Mouse (Mus musculus) heart, adult 2 months (tissue): ENCODE measurements around the gene Grin3b. TPM values are rescaled to one million over a fixed set of nuclear protein-coding genes. Genes with fewer than 3 reads are reported as not detected.

ENCODE experiments used
- DNase-seq, 2 experiments: peaks; one replicate each; pipeline ENCODE4 v3.0.0; 2021
- H3K27ac ChIP-seq: fragments of 200-600 bp; 2 replicates; pipeline ENCODE4 v1.8.1; 2022
- H3K27me3 ChIP-seq: fragments of 200-500 bp; 2 replicates; pipeline ENCODE4 v1.6.1; 2012; ENCODE audit warnings: mild to moderate bottlenecking, low read length, inconsistent platforms, mixed read lengths; ENCODE audit not compliant: control insufficient read depth, insufficient read depth
- H3K36me3 ChIP-seq: fragments of 200-500 bp; 2 replicates; pipeline ENCODE4 v1.6.1; 2012; ENCODE audit warnings: low read length, inconsistent platforms; ENCODE audit not compliant: control insufficient read depth, insufficient read depth
- H3K4me1 ChIP-seq: fragments of 200-500 bp; 2 replicates; pipeline ENCODE4 v1.6.1; 2011; ENCODE audit warnings: low read length; ENCODE audit not compliant: control insufficient read depth, insufficient read depth
- H3K4me3 ChIP-seq: fragments of 200-600 bp; 2 replicates; pipeline ENCODE4 v1.8.1; 2022
- H3K79me2 ChIP-seq: fragments of 200-500 bp; replicated peaks from 2 replicates; pipeline ENCODE4 v1.6.1; 2012; ENCODE audit warnings: mild to moderate bottlenecking, inconsistent platforms, low read length, moderate library complexity, mixed read lengths; ENCODE audit not compliant: control insufficient read depth, insufficient read depth
- H3K9ac ChIP-seq: fragments of 200-500 bp; 2 replicates; pipeline ENCODE4 v1.6.1; 2012; ENCODE audit warnings: low read depth, mild to moderate bottlenecking, control low read depth, inconsistent platforms, low read length, mixed read lengths
- CTCF ChIP-seq: fragments of 200-600 bp; IDR thresholded peaks from 2 replicates; pipeline ENCODE4 v1.8.1; 2022; ENCODE audit warnings: antibody characterized with exemption, mild to moderate bottlenecking, moderate library complexity
- EP300 ChIP-seq: fragments of 200-500 bp; IDR thresholded peaks from 2 replicates; pipeline ENCODE4 v1.6.1; 2011; ENCODE audit warnings: low read depth, low read length, control low read depth; ENCODE audit not compliant: insufficient read depth
- POLR2A ChIP-seq: fragments of 200-500 bp; IDR thresholded peaks from 2 replicates; pipeline ENCODE4 v1.6.1; 2011; ENCODE audit warnings: mild to moderate bottlenecking, low read depth, low read length, control low read depth; ENCODE audit not compliant: insufficient read depth
- WGBS: fragments of 180-500 bp; shearing (Covaris S2); methylation state at CpG from one replicate; pipeline ENCODE4 v1.1.7; 2018; 5-methylcytosine and 5-hydroxymethylcytosine counted together
- intact Hi-C: fragments of 180-260 bp; cut with DNase I; formaldehyde crosslinking; loops from one replicate; pipeline ENCODE4 v1.15.1; 2025
- polyA plus RNA-seq: library from polyadenylated mRNA; depleted of rRNA; stranded (reverse); fragments of >200 nt; gene quantifications from 2 replicates; pipeline ENCODE4 v1.2.3, GENCODE M21; 2012
- total RNA-seq, 2 experiments: library from RNA; stranded (reverse); gene quantifications; 2 replicates each; pipeline ENCODE4 v1.2.3; 2021

Gene Grin3b
- total and polyA plus RNA-seq, 3 experiments: 0.20 to 0.31 (median 0.29) TPM

DNA sequence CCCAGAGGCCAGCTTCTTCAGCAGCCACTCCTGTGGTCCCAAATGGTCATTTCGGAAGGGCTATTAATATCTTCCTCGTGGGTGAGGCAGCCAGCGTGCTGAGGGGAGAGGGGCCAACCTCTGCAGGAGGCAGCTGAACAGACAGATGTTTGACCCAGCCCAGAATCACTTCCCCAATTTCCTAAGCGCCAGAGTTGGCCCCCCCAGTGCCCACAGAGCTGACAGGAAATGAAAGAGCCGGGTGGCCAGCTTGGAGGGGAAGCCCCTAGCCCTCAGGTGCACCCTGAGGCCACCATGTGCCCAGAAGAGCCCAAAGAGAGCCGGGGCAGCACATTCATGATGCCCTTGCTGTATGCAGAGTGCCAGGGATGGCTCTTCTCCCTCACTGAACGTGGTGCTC lies 29.8 kb upstream of the Grin3b start:
- WGBS: 36% methylated on average over 7 of the region's 7 CpGs
- Histone ChIP-seq H3K9ac (no peak overlapping the region), H3K27me3 (no peaks in the 10 kb centered on the region), H3K4me1 (peaks cover 7% of the 10 kb centered on the region), H3K27ac (no peak overlapping the region), H3K36me3 (no peaks in the 10 kb centered on the region), H3K4me3 (no peak overlapping the region), H3K79me2 (no peaks in the 10 kb centered on the region)
- TF ChIP-seq EP300 (0 out of 2 replicates have a peak, but pooled peaks have one; percentile 45), POLR2A (no peak)
- DNase-seq: peak in 1 of 2 experiments; percentile 77
- intact Hi-C loops: no loop called here

DNA sequence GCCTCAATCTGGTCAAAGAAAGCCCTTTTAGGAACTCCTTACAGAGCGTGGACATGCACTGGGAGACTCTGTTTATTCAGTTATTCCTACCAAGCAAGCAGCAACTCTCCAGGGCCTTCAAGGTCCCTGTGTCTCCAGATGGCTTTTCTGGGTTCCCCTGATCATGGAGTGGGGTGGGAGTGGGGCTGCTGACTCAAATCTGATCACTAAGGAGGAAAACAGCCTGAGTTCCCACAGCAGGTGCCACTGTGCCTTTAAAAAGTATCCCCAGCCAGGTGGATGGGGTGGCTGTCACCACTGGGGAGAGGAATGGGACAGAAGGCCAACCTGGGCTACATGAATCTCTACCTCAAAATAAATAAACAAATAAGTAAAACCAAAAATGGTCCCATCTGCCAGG lies 27.5 kb upstream of the Grin3b start:
- H3K27ac ChIP-seq: no peak overlapping the region
- DNase-seq: no peak
- no peak overlapping the region for H3K9ac ChIP-seq
- intact Hi-C loops: no loop called here
- H3K79me2 ChIP-seq: no peaks in the 10 kb centered on the region
- H3K4me3 ChIP-seq: no peak overlapping the region
- H3K27me3 ChIP-seq: no peaks in the 10 kb centered on the region
- no peaks in the 10 kb centered on the region for H3K36me3 ChIP-seq
- no peaks in the 10 kb centered on the region for H3K4me1 ChIP-seq
- TF ChIP-seq POLR2A: no peak
- TF ChIP-seq CTCF: no peak
- no peak for TF ChIP-seq EP300
- WGBS: 88% methylated on average over 1 of the region's 1 CpGs

DNA sequence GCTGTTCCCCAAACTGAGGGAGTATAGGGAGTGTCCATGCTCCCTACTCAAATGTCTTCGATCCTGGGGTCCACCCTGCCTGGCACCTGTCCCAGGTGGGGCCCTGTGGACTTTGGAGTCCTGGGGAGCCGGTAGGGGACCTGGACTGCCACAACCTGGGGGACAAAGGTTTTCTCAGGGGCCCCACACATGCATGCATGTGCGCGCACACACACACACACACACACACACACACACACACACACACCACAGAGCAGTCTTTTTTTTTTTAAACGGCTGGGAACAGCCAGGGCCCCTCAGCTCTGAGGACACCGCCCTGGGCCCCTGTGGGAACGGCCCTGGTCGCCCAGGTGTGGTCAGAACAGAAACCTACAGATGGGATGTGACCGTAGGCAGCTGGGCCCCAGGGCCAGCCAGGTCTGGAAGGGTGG lies 27.0 kb upstream of the Grin3b start:
- Histone ChIP-seq H3K36me3 (no peaks in the 10 kb centered on the region), H3K27ac (no peak overlapping the region), H3K4me3 (no peak overlapping the region), H3K79me2 (no peaks in the 10 kb centered on the region), H3K9ac (no peak overlapping the region), H3K27me3 (no peaks in the 10 kb centered on the region), H3K4me1 (no peaks in the 10 kb centered on the region)
- intact Hi-C loops: no loop called here
- no peak for TF ChIP-seq CTCF
- no peak for TF ChIP-seq POLR2A
- no peak for TF ChIP-seq EP300
- WGBS: 89% methylated on average over 9 of the region's 9 CpGs
- no peak for DNase-seq

DNA sequence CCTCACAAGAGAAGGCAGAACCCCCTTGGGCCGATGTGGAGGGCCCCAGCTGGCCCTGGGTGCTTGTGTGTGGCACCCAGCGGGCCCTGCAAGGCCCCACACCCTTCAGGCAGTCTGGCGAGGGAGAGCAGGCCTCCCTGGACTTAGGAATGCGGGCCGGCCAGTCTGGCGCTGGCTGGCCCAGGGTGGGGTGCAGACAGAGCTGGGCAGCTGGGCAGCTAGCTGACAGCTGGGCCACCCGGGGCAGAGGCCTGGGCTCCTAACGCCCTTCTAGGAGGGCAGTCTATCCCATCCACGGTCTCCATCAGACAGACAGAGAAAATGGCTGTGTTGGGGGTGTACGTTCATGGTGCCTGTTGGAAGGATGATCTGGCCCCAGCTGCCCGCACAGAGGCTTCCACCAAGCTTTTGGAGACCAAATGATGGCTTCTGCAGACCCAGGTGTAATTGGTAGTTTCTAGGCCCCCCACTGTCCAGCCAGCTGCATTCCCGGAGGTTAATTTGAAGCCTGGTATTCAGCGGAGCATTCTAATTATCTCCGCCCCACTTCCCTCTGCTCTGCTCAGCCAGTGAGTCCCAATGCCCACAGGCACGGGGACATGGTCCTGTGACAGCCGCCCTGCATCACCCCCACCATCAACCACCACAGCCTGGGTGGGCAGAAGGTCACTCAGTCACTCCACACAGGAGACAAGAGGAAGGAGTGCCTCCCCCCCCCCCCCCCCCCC lies 24.8 kb upstream of the Grin3b start:
- no peak for DNase-seq
- no peak overlapping the region for H3K9ac ChIP-seq
- H3K4me3 ChIP-seq: no peak overlapping the region
- no peaks in the 10 kb centered on the region for H3K36me3 ChIP-seq
- no peak for TF ChIP-seq EP300
- TF ChIP-seq POLR2A: no peak
- no peak for TF ChIP-seq CTCF
- H3K27me3 ChIP-seq: no peaks in the 10 kb centered on the region
- intact Hi-C loops: no loop called here
- no peaks in the 10 kb centered on the region for H3K79me2 ChIP-seq
- WGBS: 80% methylated on average over 16 of the region's 16 CpGs
- H3K4me1 ChIP-seq: no peaks in the 10 kb centered on the region
- no peak overlapping the region for H3K27ac ChIP-seq

DNA sequence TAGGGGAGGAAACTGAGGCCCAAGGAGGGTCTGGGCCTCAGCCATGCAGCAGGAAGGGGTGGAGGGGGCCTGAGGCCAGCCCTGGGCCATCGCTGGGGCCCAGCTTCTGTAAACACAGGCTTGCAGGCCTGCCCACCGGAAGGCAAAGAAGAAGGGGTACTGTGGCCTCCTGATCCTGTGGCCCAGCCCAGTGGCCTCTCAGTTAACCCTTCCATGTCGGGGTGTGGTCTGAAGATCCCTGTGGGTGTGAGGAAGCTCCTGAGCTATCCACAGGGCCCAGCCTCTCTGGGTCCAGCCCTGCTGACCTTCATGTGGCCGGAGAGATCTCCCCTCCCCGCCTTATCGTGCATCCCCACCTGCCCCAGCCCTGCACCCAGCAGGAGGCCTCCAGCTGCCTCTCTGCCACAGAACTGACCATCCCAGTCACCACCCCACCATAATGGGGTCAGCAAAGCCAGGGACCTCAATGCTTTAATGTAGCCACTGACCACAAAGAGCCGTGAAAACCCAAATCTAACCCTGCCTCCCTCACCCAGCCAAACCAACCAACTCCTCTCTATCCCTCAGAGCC lies 23.7 kb upstream of the Grin3b start:
- DNase-seq: no peak
- no peaks in the 10 kb centered on the region for H3K27me3 ChIP-seq
- no peaks in the 10 kb centered on the region for H3K4me1 ChIP-seq
- H3K9ac ChIP-seq: no peak overlapping the region
- intact Hi-C loops: no loop called here
- no peaks in the 10 kb centered on the region for H3K36me3 ChIP-seq
- no peaks in the 10 kb centered on the region for H3K79me2 ChIP-seq
- no peak overlapping the region for H3K4me3 ChIP-seq
- 61% methylated on average over 7 of the region's 7 CpGs for WGBS
- no peak for TF ChIP-seq CTCF
- no peak for TF ChIP-seq EP300
- TF ChIP-seq POLR2A: no peak
- no peak overlapping the region for H3K27ac ChIP-seq

DNA sequence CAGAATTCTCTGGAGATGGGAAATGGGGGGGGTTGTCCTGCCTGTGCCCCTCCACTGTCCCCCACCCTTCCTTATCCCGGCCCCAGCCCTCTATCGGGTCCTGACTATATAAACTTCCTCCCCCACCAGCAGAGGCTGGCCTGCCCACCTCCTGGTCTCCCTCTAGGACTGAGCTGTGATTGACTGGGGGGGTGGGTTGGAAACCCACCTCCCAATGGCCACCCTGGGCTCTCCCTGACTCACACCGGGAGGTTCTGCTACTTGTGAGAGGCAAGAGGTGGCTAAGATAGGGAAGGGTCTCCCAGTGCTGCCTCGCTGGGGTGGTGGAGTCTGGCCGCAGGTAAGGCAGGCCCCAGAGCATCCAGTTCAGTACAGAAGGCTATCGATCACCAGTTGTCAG lies 23.0 kb upstream of the Grin3b start:
- TF ChIP-seq POLR2A: no peak
- TF ChIP-seq EP300: no peak
- TF ChIP-seq CTCF: no peak
- no peak for DNase-seq
- intact Hi-C loops: no loop called here
- no peaks in the 10 kb centered on the region for H3K79me2 ChIP-seq
- no peaks in the 10 kb centered on the region for H3K36me3 ChIP-seq
- H3K9ac ChIP-seq: no peak overlapping the region
- H3K27ac ChIP-seq: no peak overlapping the region
- H3K4me1 ChIP-seq: no peaks in the 10 kb centered on the region
- H3K4me3 ChIP-seq: no peak overlapping the region
- WGBS: 74% methylated on average over 6 of the region's 6 CpGs
- H3K27me3 ChIP-seq: no peaks in the 10 kb centered on the region
